Mouse (Mus musculus): ENCODE measurements around the gene Lrrc36. TPM values are rescaled to one million over a fixed set of nuclear protein-coding genes. Genes with fewer than 3 reads are reported as not detected.
A peak's percentile ranks its signal among the peaks of the same experiment; 100 is the strongest.

The Lrrc36 gene
- 0.44 and 0.60 TPM in 2 replicates for polyA plus RNA-seq (2015; fragmentation: Nextera tagmentation; extraction: Ambion mirVana)

DNA sequence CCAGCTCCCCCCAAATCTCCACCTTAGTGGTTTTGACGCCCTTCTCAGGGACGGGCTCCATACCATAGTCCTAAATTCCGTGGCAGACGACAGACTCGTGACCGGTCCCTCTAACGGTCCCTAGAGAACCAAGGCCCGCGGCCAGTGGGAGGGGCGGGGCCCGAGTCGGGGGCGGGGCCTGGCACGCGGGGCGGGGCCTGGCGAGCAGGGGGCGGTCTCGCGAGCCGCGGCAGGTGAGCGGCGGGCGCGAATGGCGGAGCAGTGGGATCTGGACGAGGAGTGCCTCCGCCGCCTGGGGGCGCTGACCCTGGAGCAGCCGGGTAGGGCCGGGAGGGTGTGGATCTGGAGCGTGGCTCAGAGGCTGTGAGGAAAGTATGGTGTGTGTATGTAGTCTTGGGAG is at the start of gene Lrrc36, which contains the start of gene Kctd19:
Lrrc36 (plus strand) TSS at position 181 of the 400 bp plus-strand sequence.
Kctd19 (minus strand) TSS at position 112 of the 400 bp plus-strand sequence.
- peak within 1 kb of the TSS; percentile 41 for H3K4me3 ChIP-seq (ENCODE audit: low read length)
- peak within 1 kb of the TSS; percentile 52 for H3K9ac ChIP-seq (ENCODE audit: low read depth, low read length)
- peak within 1 kb of the TSS; percentile 87 for H3K4me2 ChIP-seq (ENCODE audit: low read length)
- H3K9me3 ChIP-seq (ENCODE audit: control insufficient read depth, low read length) = no peaks in the 10 kb centered on the region
- H3K36me3 ChIP-seq (ENCODE audit: control insufficient read depth, insufficient read depth, low read length) = no peaks in the 10 kb centered on the region
- peaks cover 8% of the 10 kb centered on the region for H3K4me1 ChIP-seq (ENCODE audit: control insufficient read depth, insufficient read depth, low read depth, low read length)
- no peak within 1 kb of the TSS for H3K27ac ChIP-seq (ENCODE audit: low read depth, low read length)
- WGBS = 1% methylated on average over 34 of the region's 34 CpGs
- ATAC-seq = peak; percentile 58; the same call in 1 of the 2 replicates
- H3K27me3 ChIP-seq (replicated peaks; ENCODE audit: control insufficient read depth, insufficient read depth, low read length) = peaks cover 2% of the 10 kb centered on the region; the same call in 1 of the 2 replicates

DNA sequence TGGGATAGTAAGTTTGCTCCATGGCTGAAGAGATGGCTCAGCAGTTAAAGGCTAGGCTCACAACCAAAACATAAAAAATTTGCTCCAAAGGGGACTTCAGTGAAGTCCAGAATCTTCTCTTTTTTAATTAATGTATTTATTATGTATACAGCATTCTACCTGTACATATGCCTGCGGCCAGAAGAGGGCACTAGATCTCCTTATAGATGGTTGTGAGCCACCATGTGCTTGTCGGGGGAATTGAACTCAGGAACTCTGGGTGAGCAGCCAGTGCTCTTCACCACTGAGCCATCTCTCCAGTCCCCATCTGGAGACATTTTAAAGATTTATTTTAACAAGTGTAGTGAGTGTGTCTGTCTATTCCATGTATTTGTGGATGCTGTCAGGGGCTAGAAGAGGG is 46.3 kb upstream of the Lrrc36 start:
- 67% methylated on average over 2 of the region's 2 CpGs for WGBS
- Histone ChIP-seq H3K9ac (ENCODE audit: low read depth, low read length) (no peak overlapping the region), H3K36me3 (ENCODE audit: control insufficient read depth, insufficient read depth, low read length) (peaks cover 10% of the 10 kb centered on the region), H3K27ac (ENCODE audit: low read depth, low read length) (no peak overlapping the region), H3K4me2 (ENCODE audit: low read length) (no peak overlapping the region), H3K27me3 (replicated peaks; ENCODE audit: control insufficient read depth, insufficient read depth, low read length) (no peaks in the 10 kb centered on the region), H3K9me3 (ENCODE audit: control insufficient read depth, low read length) (no peaks in the 10 kb centered on the region), H3K4me1 (ENCODE audit: control insufficient read depth, insufficient read depth, low read depth, low read length) (no peaks in the 10 kb centered on the region), H3K4me3 (ENCODE audit: low read length) (no peak overlapping the region)
- no peak for ATAC-seq

DNA sequence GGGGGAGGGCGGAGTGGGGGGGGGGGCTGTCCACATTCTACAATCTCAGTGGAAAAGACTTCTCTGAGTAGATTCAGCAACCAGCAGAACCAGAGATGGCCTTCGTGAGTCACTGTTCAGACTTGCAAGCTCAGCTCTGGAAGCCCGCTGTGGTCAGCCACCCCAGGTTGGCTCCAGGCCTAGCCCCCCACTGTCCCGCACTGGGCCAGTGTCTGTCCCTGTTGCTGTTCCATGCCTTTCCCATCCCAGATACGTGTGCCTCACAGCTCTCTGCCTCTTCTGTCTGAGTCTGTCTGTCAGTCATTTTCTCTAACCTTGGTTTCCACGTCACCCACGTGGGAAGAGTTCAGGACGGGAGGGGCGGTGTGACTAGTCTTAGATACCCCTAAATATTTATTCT is 40.9 kb upstream of the Lrrc36 start:
- Histone ChIP-seq H3K9me3 (ENCODE audit: control insufficient read depth, low read length) (no peaks in the 10 kb centered on the region), H3K27me3 (replicated peaks; ENCODE audit: control insufficient read depth, insufficient read depth, low read length) (no peaks in the 10 kb centered on the region), H3K27ac (ENCODE audit: low read depth, low read length) (no peak overlapping the region), H3K9ac (ENCODE audit: low read depth, low read length) (no peak overlapping the region), H3K36me3 (ENCODE audit: control insufficient read depth, insufficient read depth, low read length) (no peaks in the 10 kb centered on the region; the same call in 1 of the 2 replicates), H3K4me2 (ENCODE audit: low read length) (no peak overlapping the region), H3K4me1 (ENCODE audit: control insufficient read depth, insufficient read depth, low read depth, low read length) (no peaks in the 10 kb centered on the region), H3K4me3 (ENCODE audit: low read length) (no peak overlapping the region)
- 80% methylated on average over 8 of the region's 9 CpGs for WGBS
- ATAC-seq = no peak

DNA sequence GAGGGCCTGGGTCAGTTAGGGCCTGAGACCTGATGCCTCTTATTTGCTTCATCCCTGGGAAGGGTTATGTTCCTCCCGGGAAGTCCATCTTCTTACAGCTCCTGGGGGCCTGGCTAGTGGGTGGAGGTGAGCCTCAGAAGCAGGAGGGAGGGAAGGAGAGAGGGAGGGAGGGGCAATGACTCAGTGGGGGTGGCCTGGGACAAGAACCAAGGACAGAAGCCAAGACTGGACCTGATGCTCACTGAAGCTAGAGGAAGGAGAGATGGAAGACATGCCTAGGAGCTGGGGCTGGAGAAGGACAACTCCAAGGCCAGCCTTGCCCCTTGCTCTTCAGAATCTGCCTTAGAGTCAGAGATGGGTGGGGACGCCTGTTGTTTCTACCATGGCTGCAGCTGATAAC is 40.3 kb upstream of the Lrrc36 start, which contains the start of gene Plekhg4:
Plekhg4 (plus strand) TSS at position 243 of the 400 bp plus-strand sequence.
- H3K9me3 ChIP-seq (ENCODE audit: control insufficient read depth, low read length) = no peaks in the 10 kb centered on the region
- ATAC-seq = no peak
- no peaks in the 10 kb centered on the region for H3K27me3 ChIP-seq (replicated peaks; ENCODE audit: control insufficient read depth, insufficient read depth, low read length)
- no peaks in the 10 kb centered on the region; the same call in 1 of the 2 replicates for H3K36me3 ChIP-seq (ENCODE audit: control insufficient read depth, insufficient read depth, low read length)
- no peak within 1 kb of the TSS for H3K27ac ChIP-seq (ENCODE audit: low read depth, low read length)
- no peak within 1 kb of the TSS for H3K4me2 ChIP-seq (ENCODE audit: low read length)
- H3K4me1 ChIP-seq (ENCODE audit: control insufficient read depth, insufficient read depth, low read depth, low read length) = no peaks in the 10 kb centered on the region
- no peak within 1 kb of the TSS for H3K9ac ChIP-seq (ENCODE audit: low read depth, low read length)
- 51% methylated on average over 2 of the region's 2 CpGs for WGBS
- no peak within 1 kb of the TSS for H3K4me3 ChIP-seq (ENCODE audit: low read length)

DNA sequence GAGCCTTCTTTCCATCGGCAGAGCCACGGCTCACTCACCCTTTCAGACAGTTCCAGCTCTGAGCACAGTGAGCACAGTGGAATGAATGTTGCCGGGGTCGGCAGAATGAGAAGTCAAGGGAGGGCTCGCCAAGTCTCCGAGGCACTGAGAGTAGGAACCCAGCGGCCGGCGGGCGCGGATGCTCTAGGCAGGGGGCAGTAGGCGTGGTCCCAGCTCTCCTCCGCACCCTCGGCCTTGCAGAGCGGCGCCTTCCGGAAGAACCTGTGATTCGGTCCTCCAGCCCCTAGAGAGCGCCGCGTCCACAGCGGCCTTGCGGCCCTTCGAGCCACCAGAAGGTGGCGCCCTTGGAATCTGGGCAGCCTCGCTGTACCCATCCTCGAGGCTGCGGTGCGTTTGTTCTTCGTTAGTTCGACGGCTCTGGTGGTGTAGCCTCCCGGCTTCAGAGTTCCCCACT is 38.8 kb upstream of the Lrrc36 start:
- 33% methylated on average over 26 of the region's 33 CpGs for WGBS
- Histone ChIP-seq H3K36me3 (ENCODE audit: control insufficient read depth, insufficient read depth, low read length) (no peaks in the 10 kb centered on the region), H3K27ac (ENCODE audit: low read depth, low read length) (no peak overlapping the region), H3K4me2 (ENCODE audit: low read length) (peak overlapping the region; percentile 51), H3K9ac (ENCODE audit: low read depth, low read length) (peak overlapping the region; percentile 36; the same call in 1 of the 2 replicates), H3K27me3 (replicated peaks; ENCODE audit: control insufficient read depth, insufficient read depth, low read length) (no peaks in the 10 kb centered on the region), H3K9me3 (ENCODE audit: control insufficient read depth, low read length) (no peaks in the 10 kb centered on the region), H3K4me1 (ENCODE audit: control insufficient read depth, insufficient read depth, low read depth, low read length) (peaks cover 3% of the 10 kb centered on the region; the same call in 1 of the 2 replicates), H3K4me3 (ENCODE audit: low read length) (peak overlapping the region; percentile 14)
- peak; percentile 32; the same call in 1 of the 2 replicates for ATAC-seq

DNA sequence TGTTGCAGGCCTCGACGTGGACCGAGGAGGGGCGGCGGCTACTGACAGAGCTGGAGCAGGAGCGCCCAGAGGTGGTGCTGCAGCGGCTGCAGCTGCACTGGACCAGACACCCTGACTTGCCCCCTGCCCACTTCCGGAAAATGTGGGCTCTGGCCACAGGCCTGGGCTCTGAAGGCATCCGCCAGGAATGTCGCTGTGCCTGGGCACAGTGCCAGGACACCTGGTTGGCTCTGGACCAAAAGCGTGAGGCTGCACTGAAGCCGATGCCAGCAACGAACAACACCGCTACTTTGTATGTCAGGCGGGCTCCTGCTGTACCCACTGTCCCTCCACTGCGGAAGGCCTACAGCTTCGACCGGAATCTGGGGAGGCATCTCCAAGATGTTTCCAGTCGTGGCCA is 34.7 kb upstream of the Lrrc36 start:
- H3K4me2 ChIP-seq (ENCODE audit: low read length) = no peak overlapping the region
- H3K36me3 ChIP-seq (ENCODE audit: control insufficient read depth, insufficient read depth, low read length) = no peaks in the 10 kb centered on the region
- H3K27ac ChIP-seq (ENCODE audit: low read depth, low read length) = no peak overlapping the region
- H3K4me3 ChIP-seq (ENCODE audit: low read length) = no peak overlapping the region
- peak; percentile 53 for ATAC-seq
- peaks cover 3% of the 10 kb centered on the region; the same call in 1 of the 2 replicates for H3K4me1 ChIP-seq (ENCODE audit: control insufficient read depth, insufficient read depth, low read depth, low read length)
- no peaks in the 10 kb centered on the region for H3K9me3 ChIP-seq (ENCODE audit: control insufficient read depth, low read length)
- no peak overlapping the region for H3K9ac ChIP-seq (ENCODE audit: low read depth, low read length)
- 57% methylated on average over 19 of the region's 19 CpGs for WGBS
- H3K27me3 ChIP-seq (replicated peaks; ENCODE audit: control insufficient read depth, insufficient read depth, low read length) = no peaks in the 10 kb centered on the region

DNA sequence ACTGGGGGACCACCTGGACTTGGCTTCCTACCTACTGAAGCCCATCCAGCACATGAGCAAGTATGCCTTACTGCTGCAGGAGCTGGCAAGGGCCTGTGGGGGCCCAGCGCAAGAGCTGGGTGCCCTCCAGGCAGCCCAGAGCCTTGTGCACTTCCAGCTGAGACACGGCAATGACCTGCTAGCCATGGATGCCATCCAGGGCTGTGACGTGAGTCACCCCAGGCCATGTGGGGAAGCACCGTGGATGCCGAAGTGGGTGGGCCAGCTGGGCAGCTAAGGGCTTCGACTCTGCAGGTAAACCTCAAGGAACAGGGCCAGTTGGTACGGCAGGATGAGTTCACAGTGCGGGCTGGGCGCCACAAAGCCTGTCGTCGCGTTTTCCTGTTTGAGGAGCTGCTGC is 33.1 kb upstream of the Lrrc36 start:
- no peak overlapping the region for H3K4me2 ChIP-seq (ENCODE audit: low read length)
- no peak overlapping the region for H3K9ac ChIP-seq (ENCODE audit: low read depth, low read length)
- H3K27me3 ChIP-seq (replicated peaks; ENCODE audit: control insufficient read depth, insufficient read depth, low read length) = no peaks in the 10 kb centered on the region
- no peak overlapping the region for H3K27ac ChIP-seq (ENCODE audit: low read depth, low read length)
- no peak for ATAC-seq
- H3K4me1 ChIP-seq (ENCODE audit: control insufficient read depth, insufficient read depth, low read depth, low read length) = peaks cover 3% of the 10 kb centered on the region; the same call in 1 of the 2 replicates
- no peak overlapping the region for H3K4me3 ChIP-seq (ENCODE audit: low read length)
- 87% methylated on average over 12 of the region's 12 CpGs for WGBS
- no peaks in the 10 kb centered on the region for H3K36me3 ChIP-seq (ENCODE audit: control insufficient read depth, insufficient read depth, low read length)
- H3K9me3 ChIP-seq (ENCODE audit: control insufficient read depth, low read length) = no peaks in the 10 kb centered on the region

DNA sequence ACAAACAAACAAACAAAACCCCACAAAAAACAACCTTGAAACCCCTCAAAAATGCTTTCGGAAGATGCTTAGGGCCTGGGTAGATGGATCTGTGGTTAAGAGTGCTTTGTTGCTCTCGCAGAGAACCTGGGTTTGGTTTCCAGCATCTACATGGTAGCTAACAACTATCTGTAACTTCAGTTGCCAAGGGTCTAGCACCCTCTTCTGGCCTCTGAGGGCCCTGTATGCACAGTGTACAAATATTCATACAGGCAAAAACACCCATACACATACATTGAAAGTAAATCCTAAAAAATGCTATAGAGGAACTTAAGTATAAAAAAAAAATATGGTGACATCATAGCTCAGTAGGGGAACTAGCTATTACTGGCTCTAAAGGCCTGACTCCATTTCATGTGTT is 29.3 kb upstream of the Lrrc36 start:
- no peak overlapping the region for H3K9ac ChIP-seq (ENCODE audit: low read depth, low read length)
- 100% methylated on average over 2 of the region's 2 CpGs for WGBS
- H3K9me3 ChIP-seq (ENCODE audit: control insufficient read depth, low read length) = no peaks in the 10 kb centered on the region
- H3K27ac ChIP-seq (ENCODE audit: low read depth, low read length) = no peak overlapping the region
- no peak overlapping the region for H3K4me2 ChIP-seq (ENCODE audit: low read length)
- no peaks in the 10 kb centered on the region; the same call in 1 of the 2 replicates for H3K4me1 ChIP-seq (ENCODE audit: control insufficient read depth, insufficient read depth, low read depth, low read length)
- H3K27me3 ChIP-seq (replicated peaks; ENCODE audit: control insufficient read depth, insufficient read depth, low read length) = no peaks in the 10 kb centered on the region
- ATAC-seq = no peak
- no peaks in the 10 kb centered on the region for H3K36me3 ChIP-seq (ENCODE audit: control insufficient read depth, insufficient read depth, low read length)
- H3K4me3 ChIP-seq (ENCODE audit: low read length) = no peak overlapping the region

DNA sequence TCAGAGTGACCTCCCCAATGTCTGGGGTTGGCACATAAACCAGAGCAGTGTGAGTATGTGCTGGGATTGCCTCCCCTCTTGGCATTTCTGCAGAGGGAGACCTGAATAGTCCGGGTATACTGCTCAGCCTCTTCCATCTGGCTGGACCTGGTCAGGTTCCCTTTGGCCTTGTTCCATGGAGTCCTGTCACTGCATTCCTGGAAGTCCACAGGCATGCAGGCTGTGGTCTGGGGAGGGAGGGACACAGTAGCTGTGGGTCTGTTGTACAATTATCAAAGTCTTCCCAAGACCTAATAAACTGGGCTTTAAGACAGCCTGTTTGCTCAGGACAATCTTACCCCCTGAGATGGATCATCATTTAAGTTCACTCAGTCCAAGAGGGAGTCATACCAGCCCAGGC is 26.2 kb upstream of the Lrrc36 start:
- H3K4me3 ChIP-seq (ENCODE audit: low read length) = no peak overlapping the region
- no peaks in the 10 kb centered on the region for H3K27me3 ChIP-seq (replicated peaks; ENCODE audit: control insufficient read depth, insufficient read depth, low read length)
- WGBS = 62% methylated on average over 1 of the region's 1 CpGs
- H3K4me1 ChIP-seq (ENCODE audit: control insufficient read depth, insufficient read depth, low read depth, low read length) = no peaks in the 10 kb centered on the region
- ATAC-seq = no peak
- H3K36me3 ChIP-seq (ENCODE audit: control insufficient read depth, insufficient read depth, low read length) = no peaks in the 10 kb centered on the region
- H3K9me3 ChIP-seq (ENCODE audit: control insufficient read depth, low read length) = no peaks in the 10 kb centered on the region
- no peak overlapping the region for H3K27ac ChIP-seq (ENCODE audit: low read depth, low read length)
- no peak overlapping the region for H3K4me2 ChIP-seq (ENCODE audit: low read length)
- no peak overlapping the region for H3K9ac ChIP-seq (ENCODE audit: low read depth, low read length)

Data from hindbrain, embryonic 16.5 days (tissue).